Mouse (Mus musculus) lung, embryonic 15.5 days (tissue): ENCODE results near the gene Tspan4. TPM values are rescaled to one million over a fixed set of nuclear protein-coding genes. Genes with fewer than 3 reads are reported as not detected.

Experiments used
- ATAC-seq: fragments of 200-750 bp; cut with Nextera tagmentation; 2 replicates; pipeline ENCODE4 v1.8.0; 2017; ENCODE audit warnings: moderate number of reproducible peaks, borderline replicate concordance; ENCODE audit not compliant: low FRiP score, low TSS enrichment; ENCODE audit errors: extremely low read depth
- H3K27ac ChIP-seq: fragments of 300-500 bp; sonication (generic); 2 replicates; pipeline ENCODE4 v1.5.1; 2015; ENCODE audit warnings: moderate library complexity, mild to moderate bottlenecking, inconsistent platforms
- H3K27me3 ChIP-seq: fragments of 300-500 bp; sonication (generic); 2 replicates; pipeline ENCODE4 v1.6.1; 2015; ENCODE audit warnings: inconsistent platforms
- H3K36me3 ChIP-seq: fragments of 300-500 bp; sonication (generic); 2 replicates; pipeline ENCODE4 v1.6.1; 2015; ENCODE audit warnings: inconsistent platforms
- H3K4me1 ChIP-seq: fragments of 300-500 bp; sonication (generic); 2 replicates; pipeline ENCODE4 v1.6.1; 2015; ENCODE audit warnings: inconsistent platforms
- H3K4me2 ChIP-seq: fragments of 300-500 bp; sonication (generic); 2 replicates; pipeline ENCODE4 v1.6.1; 2015; ENCODE audit warnings: inconsistent platforms, mild to moderate bottlenecking, moderate library complexity
- H3K4me3 ChIP-seq: fragments of 300-500 bp; sonication (generic); 2 replicates; pipeline ENCODE4 v1.5.1; 2015; ENCODE audit warnings: mild to moderate bottlenecking, inconsistent platforms
- H3K9ac ChIP-seq: fragments of 300-500 bp; sonication (generic); 2 replicates; pipeline ENCODE4 v1.6.1; 2015; ENCODE audit warnings: inconsistent platforms
- H3K9me3 ChIP-seq: fragments of 300-500 bp; sonication (generic); 2 replicates; pipeline ENCODE4 v1.6.1; 2016; ENCODE audit warnings: inconsistent platforms
- WGBS: fragments of 180-500 bp; shearing (Covaris S2); methylation state at CpG from one replicate; pipeline ENCODE4 v1.1.7; 2015; 5-methylcytosine and 5-hydroxymethylcytosine counted together
- polyA plus RNA-seq: library from polyadenylated mRNA; unstranded; fragments of >200 nt; fragmentation: Nextera tagmentation; extraction: Ambion mirVana; gene quantifications from 2 replicates; pipeline ENCODE4 v1.2.1, GENCODE M21; 2015

Gene Tspan4
- polyA plus RNA-seq, 1 experiment from 2014 or later = 96.9 TPM

DNA sequence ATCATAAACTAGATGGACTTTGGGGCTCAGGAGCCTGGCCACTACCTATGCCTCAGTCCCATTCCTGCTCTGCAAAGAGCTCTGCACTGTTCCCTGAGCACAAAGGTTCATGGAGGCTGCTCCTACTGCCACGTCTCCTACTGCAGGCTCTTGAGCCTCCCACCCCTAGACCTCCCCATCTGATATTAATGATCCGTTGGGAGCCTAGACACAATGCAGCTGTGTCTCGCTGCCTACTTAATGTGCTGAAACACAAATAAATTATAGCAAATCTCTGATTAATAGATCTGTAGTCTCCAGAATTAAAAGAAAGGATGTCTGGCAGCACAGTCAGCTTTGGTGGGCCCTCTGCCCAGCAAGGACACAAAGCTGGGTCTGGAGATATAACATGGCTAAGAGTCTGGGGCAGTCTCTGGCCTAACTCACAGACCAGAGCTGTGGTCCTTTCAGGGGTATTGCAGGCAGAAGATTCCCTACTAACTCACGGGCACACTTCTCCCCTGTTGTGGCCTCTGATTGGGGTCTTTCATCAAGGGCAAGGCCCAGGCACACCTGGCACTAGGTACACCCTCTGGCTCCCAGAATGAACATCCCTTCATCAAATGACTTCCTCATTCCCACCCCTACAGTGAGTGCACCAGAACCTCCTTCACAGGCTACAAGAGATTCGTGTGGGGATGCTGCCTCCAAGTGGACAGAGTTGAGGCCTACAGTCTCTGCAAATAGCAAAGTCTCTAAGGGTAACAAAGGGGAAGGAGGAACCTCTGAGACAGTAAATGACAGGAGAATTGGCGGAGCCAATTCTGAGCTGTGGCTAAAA lies 49.9 kb downstream of the Tspan4 start:
- H3K4me3 ChIP-seq = no peak overlapping the region
- ATAC-seq = peak; percentile 56; the same call in 1 of the 2 replicates
- 50% methylated on average over 6 of the region's 6 CpGs for WGBS
- H3K27me3 ChIP-seq = no peaks in the 10 kb centered on the region
- no peaks in the 10 kb centered on the region for H3K4me1 ChIP-seq
- H3K27ac ChIP-seq = no peak overlapping the region
- H3K9ac ChIP-seq = no peak overlapping the region
- H3K9me3 ChIP-seq = no peaks in the 10 kb centered on the region
- H3K4me2 ChIP-seq = no peak overlapping the region
- H3K36me3 ChIP-seq = peaks cover 23% of the 10 kb centered on the region

DNA sequence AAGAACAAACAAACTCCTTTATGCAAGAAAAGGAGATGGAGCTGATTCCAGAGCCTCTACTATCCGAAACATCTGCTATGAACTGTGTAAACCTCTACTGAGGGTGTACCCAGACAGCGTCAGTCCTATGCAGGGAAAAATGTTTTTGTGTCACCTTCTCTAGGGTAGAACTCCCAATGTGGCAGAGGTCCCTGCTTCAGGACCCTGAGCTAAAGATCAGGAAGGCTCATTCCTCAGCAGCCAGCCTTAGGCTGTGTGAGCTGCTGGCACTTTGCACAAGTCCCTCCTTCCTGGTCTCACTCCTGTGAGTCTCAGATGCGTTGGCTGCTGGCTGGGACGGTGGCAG lies 50.5 kb downstream of the Tspan4 start:
- Histone ChIP-seq H3K9me3 (no peaks in the 10 kb centered on the region), H3K4me3 (no peak overlapping the region), H3K27ac (no peak overlapping the region), H3K27me3 (no peaks in the 10 kb centered on the region), H3K4me1 (no peaks in the 10 kb centered on the region), H3K9ac (no peak overlapping the region), H3K36me3 (peaks cover 26% of the 10 kb centered on the region), H3K4me2 (no peak overlapping the region)
- ATAC-seq = no peak
- 84% methylated on average over 4 of the region's 4 CpGs for WGBS

DNA sequence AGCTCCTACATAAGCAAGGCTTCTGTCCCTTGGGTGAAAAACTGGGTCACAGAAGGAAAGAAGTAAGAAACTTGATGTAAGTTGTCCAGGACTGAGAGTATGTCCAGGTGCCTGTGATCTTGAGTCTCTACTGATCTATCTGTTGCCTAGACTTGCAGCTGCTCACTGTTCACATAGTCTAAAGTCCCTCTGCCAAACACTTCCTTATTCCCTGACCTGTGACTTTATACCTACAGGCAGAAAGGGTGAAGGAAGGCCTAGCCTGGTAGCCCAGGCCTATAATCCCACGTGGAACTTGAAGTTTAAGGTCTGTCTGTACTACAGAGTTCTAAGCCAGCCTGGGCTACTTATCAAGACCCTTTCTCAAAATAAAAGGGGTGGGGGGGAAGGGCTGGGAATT lies 60.5 kb downstream of the Tspan4 start:
- Histone ChIP-seq H3K4me2 (no peak overlapping the region), H3K4me3 (no peak overlapping the region), H3K36me3 (peaks cover 4% of the 10 kb centered on the region; the same call in 1 of the 2 replicates), H3K27ac (no peak overlapping the region), H3K9me3 (no peaks in the 10 kb centered on the region), H3K27me3 (no peaks in the 10 kb centered on the region), H3K4me1 (peaks cover 16% of the 10 kb centered on the region), H3K9ac (no peak overlapping the region)
- no peak for ATAC-seq
- 60% methylated on average over 1 of the region's 1 CpGs for WGBS

DNA sequence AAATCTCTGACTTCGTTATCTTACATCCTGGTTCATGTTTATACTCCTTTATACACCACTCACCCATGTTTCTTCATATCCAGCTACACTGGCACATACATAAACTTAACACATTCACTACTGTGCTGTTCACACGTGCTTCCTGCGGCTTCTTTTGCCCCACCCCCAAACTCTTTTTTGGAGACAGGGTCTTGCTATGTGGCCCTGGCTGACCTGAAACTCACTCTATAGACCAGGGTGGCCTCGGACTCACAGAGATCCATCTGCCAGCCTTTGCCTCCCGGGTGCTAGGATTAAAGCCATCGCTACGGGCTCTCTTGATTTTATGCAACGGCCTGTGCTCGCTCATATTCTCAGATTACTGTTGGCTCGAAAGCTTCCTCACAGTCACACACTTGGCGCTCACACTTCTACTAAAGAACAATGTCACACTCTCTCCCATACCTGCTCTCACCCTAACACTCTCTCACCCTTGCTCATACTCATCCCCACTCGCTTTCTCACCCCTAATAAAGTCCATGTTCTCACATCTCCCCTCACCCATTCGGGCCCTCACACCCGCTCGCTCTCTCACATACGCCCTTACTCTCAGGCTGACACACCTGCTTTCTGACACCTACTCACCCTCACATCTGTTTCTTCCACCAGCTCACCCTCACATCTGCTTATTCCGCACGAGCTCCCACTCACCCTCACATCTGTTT lies 64.0 kb downstream of the Tspan4 start:
- Histone ChIP-seq H3K9me3 (no peaks in the 10 kb centered on the region), H3K4me3 (peak overlapping the region; percentile 85), H3K4me2 (peak overlapping the region; percentile 86), H3K4me1 (peaks cover 19% of the 10 kb centered on the region), H3K27ac (peak overlapping the region; percentile 62; the same call in 1 of the 2 replicates), H3K36me3 (no peaks in the 10 kb centered on the region), H3K9ac (peak overlapping the region; percentile 75), H3K27me3 (no peaks in the 10 kb centered on the region)
- ATAC-seq = no peak
- 6% methylated on average over 18 of the region's 18 CpGs for WGBS

DNA sequence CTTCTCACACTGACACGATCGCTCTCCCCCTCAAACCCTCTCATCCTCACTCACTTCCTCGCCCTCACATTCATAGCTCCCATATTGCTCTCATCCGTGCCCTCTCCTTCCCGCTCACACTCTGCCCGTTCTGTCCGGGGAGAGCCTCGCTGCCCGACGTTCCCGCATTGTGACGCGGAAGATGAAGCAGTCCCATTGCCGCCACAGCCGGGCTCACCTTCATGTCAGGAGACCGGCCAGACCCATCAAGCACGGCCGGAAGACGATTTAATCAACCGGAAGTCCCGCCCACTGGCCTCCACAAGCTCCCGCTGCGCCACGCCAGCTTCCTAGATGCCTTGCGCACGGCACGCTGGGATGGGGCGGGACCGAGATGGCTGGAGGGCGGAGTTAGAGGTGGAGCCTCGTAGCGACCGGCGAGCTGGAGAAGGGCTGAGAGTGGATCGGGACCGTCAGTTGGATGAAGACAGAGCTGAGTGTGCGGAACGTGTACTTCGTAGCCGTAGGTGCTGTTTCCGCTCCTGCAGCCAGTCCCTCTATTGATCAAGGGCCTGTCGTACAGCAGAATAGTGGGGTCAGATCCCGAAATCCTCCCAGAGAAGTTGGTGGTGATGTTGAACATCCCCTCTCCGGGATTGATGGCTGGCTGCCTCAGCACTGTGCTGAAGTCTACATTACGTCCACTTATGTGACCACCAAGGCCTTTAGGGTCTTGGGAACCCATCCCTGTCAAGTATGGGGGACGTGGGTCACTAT lies 64.7 kb downstream of the Tspan4 start, which contains the start of gene Chid1:
TSS of gene Chid1 (minus strand) at position 302 of the 756 bp plus-strand sequence.
- Histone ChIP-seq H3K9ac (peak within 1 kb of the TSS; percentile 75), H3K4me3 (peak within 1 kb of the TSS; percentile 85), H3K4me2 (peak within 1 kb of the TSS; percentile 86), H3K4me1 (peaks cover 24% of the 10 kb centered on the region), H3K36me3 (no peaks in the 10 kb centered on the region), H3K27me3 (no peaks in the 10 kb centered on the region), H3K27ac (peak within 1 kb of the TSS; percentile 62), H3K9me3 (no peaks in the 10 kb centered on the region)
- under 1% methylated on average over 46 of the region's 46 CpGs for WGBS
- peak; percentile 97 for ATAC-seq

DNA sequence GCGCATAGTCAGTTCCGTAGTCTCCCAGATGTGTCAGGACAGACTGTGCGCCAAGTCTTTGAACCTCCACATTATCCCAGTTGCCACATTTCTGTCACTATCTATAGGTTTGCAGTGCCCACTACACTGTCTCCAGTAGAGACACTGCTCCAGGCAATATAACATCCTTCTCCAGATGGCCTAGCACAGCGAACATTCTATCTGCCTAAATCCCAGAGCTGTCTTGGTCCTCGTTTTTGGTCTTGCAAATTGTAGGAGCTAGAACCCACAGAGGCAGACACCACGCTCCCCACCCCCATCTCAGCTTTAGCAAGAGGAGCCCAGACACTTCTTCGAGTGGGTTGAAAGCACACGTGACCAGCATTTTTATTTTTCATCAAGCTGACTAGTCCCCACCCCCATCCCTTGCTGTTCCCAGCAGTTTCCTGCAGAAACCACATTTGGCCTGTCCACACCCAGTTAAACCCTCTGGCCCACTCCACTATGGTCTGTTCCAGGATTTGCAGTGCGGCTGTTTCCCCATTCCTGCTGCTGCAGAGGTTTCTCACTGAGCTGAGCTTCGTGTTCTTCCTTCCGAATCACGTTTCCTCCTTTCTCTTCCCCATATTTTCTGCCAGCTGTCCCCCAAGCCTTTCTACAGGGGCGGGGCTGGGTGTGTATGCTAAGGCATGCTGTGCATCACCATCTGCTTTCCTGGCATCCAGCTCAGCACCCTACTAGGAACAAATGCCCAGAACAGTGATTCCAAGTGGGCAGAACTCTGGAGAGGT lies 65.5 kb downstream of the Tspan4 start:
- 0 out of 2 replicates have a peak overlapping the region, but pooled peaks have one; percentile 48 for H3K9ac ChIP-seq
- peak; percentile 17; the same call in 1 of the 2 replicates for ATAC-seq

DNA sequence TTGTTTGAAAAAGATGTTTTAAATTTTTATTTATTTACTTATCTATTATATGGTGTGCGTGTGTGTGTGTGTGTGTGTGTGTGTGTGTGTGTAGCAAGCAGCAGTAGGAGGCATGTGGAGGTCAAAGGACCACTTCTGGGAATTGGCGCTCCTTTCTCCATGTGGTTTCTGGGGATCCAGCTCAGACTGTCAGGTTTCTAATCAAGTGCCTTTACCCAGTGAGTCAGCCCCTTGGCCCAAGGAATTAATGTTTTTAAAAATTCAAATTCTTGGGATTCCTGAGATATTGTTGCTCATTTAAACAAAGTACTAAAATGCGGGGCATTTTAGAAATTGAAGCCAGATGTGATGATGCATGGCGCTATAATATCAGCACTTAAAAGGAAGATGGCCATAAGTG lies 66.6 kb downstream of the Tspan4 start:
- 73% methylated on average over 4 of the region's 4 CpGs for whole genome bisulfite sequencing
- no peaks in the 10 kb centered on the region for H3K27me3 ChIP-seq
- H3K9ac ChIP-seq = no peak overlapping the region
- H3K4me1 ChIP-seq = peaks cover 25% of the 10 kb centered on the region
- no peak for ATAC-seq
- H3K4me3 ChIP-seq = no peak overlapping the region
- H3K4me2 ChIP-seq = no peak overlapping the region
- H3K27ac ChIP-seq = no peak overlapping the region
- H3K9me3 ChIP-seq = no peaks in the 10 kb centered on the region
- no peaks in the 10 kb centered on the region for H3K36me3 ChIP-seq

More for the DNA sequence above, 65.5 kb downstream of the Tspan4 start:
- peak overlapping the region; percentile 86 for H3K4me2 ChIP-seq
- H3K27me3 ChIP-seq = no peaks in the 10 kb centered on the region
- H3K4me1 ChIP-seq = peaks cover 25% of the 10 kb centered on the region
- H3K27ac ChIP-seq = peak overlapping the region; percentile 62
- no peaks in the 10 kb centered on the region for H3K9me3 ChIP-seq
- WGBS = 50% methylated on average over 13 of the region's 13 CpGs
- peak overlapping the region; percentile 85 for H3K4me3 ChIP-seq
- H3K36me3 ChIP-seq = no peaks in the 10 kb centered on the region

DNA sequence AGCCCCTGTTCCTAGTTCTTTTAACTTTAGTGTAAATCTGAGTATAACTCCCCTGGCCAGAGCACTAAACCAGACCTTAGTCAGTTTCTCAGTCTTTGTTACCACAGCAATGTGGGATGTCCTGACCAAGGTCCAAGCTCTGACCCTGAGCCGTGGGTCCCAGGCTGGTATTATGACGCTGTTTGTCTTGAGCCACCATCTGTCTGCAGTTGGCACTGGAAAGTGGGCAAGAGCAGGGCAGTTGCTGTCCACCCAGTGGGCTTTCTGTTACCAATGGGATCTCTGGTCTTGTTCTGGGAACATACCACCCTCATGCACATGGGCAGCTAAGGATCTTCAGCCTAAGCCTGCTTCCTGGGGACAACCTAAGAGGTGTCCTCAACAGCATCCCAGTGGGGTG lies 67.5 kb downstream of the Tspan4 start:
- 85% methylated on average over 2 of the region's 2 CpGs for WGBS
- Histone ChIP-seq H3K27me3 (no peaks in the 10 kb centered on the region), H3K27ac (no peak overlapping the region), H3K36me3 (no peaks in the 10 kb centered on the region), H3K4me1 (peaks cover 25% of the 10 kb centered on the region), H3K9ac (no peak overlapping the region), H3K9me3 (no peaks in the 10 kb centered on the region), H3K4me2 (no peak overlapping the region), H3K4me3 (no peak overlapping the region)
- no peak for ATAC-seq

Other genes starting within 250 kb of the Tspan4 start
- gene Phrf1, start 246.5 kb upstream of the Tspan4 start, polyA plus RNA-seq = 71.8 and 71.9 TPM in 2 replicates
- 3.0 and 4.6 TPM in 2 replicates for gene Irf7, start 208.8 kb upstream of the Tspan4 start, polyA plus RNA-seq
- gene Cdhr5, start 198.5 kb upstream of the Tspan4 start, polyA plus RNA-seq = not detected in 2 replicates
- gene Sct, start 196.1 kb upstream of the Tspan4 start, polyA plus RNA-seq = 2.3 and 2.6 TPM in 2 replicates
- 0.49 and 0.57 TPM in 2 replicates for gene Drd4, start 183.2 kb upstream of the Tspan4 start, polyA plus RNA-seq
- gene Deaf1, start 147.6 kb upstream of the Tspan4 start, polyA plus RNA-seq = 56.0 and 56.2 TPM in 2 replicates
- 42.3 and 45.8 TPM in 2 replicates for gene Tmem80, start 147.5 kb upstream of the Tspan4 start, polyA plus RNA-seq
- 29.1 and 29.8 TPM in 2 replicates for gene Eps8l2, start 136.4 kb upstream of the Tspan4 start, polyA plus RNA-seq
- 281 and 293 TPM in 2 replicates for gene Taldo1, start 83.0 kb upstream of the Tspan4 start, polyA plus RNA-seq
- gene Gatd1, start 61.1 kb upstream of the Tspan4 start, polyA plus RNA-seq = 50.8 and 51.8 TPM in 2 replicates
- gene Cend1, start 45.7 kb upstream of the Tspan4 start, polyA plus RNA-seq = 0.52 and 0.90 TPM in 2 replicates
- 24.9 and 25.1 TPM in 2 replicates for gene Slc25a22, start 37.3 kb upstream of the Tspan4 start, polyA plus RNA-seq
- gene Pidd1, start 31.2 kb upstream of the Tspan4 start, polyA plus RNA-seq = 14.4 and 15.8 TPM in 2 replicates
- gene Rplp2, start 27.9 kb upstream of the Tspan4 start, polyA plus RNA-seq = 1,155 and 1,294 TPM in 2 replicates
- 35.9 and 41.6 TPM in 2 replicates for gene Pnpla2, start 20.0 kb upstream of the Tspan4 start, polyA plus RNA-seq
- 35.6 and 40.8 TPM in 2 replicates for gene Cracr2b, start 14.1 kb upstream of the Tspan4 start, polyA plus RNA-seq
- 24.4 and 30.7 TPM in 2 replicates for gene Cd151, start 7.8 kb upstream of the Tspan4 start, polyA plus RNA-seq
- 66.9 and 69.2 TPM in 2 replicates for gene Polr2l, start 108 bp upstream of the Tspan4 start, polyA plus RNA-seq
- 39.5 and 40.9 TPM in 2 replicates for gene Chid1, start 64.6 kb downstream of the Tspan4 start, polyA plus RNA-seq
- gene Ap2a2, start 86.9 kb downstream of the Tspan4 start, polyA plus RNA-seq = 69.1 and 73.4 TPM in 2 replicates
- 0.07 and 0.11 TPM in 2 replicates for gene Muc6, start 180.1 kb downstream of the Tspan4 start, polyA plus RNA-seq
- gene Muc2, start 215.1 kb downstream of the Tspan4 start, polyA plus RNA-seq = 0.08 and 0.37 TPM in 2 replicates